Mouse (Mus musculus) layer of hippocampus, postnatal 25 days (tissue): Measurements from ENCODE around the gene Vmn1r16. TPM values are rescaled to one million over a fixed set of nuclear protein-coding genes. Genes with fewer than 3 reads are reported as not detected.
"Not testable (repeated sequence)": the region's sequence is repeated elsewhere in the genome, so short reads cannot be mapped to it uniquely, and the experiment has no call there.

Source experiments
- DNase-seq, 2 experiments: peaks; one replicate each; pipeline ENCODE4 v3.0.0; 2022; ENCODE audit warnings: mixed read lengths in 2 of 2, low spot score in 1 of 2; ENCODE audit errors: extremely low spot score in 1 of 2
- total RNA-seq, 2 experiments: library from RNA; stranded (reverse); gene quantifications; 2 replicates each; pipeline ENCODE4 v1.2.3; 2021

The Vmn1r16 gene
- not detected for total RNA-seq

GRCm38 (mm10) chr6:57329394-57329793, at the start of gene Vmn1r16:
Gene Vmn1r16 (minus strand): TSS chr6:57329494.
- DNase-seq: no peak

GRCm38 (mm10) chr6:57367496-57367895, 38.2 kb upstream of the Vmn1r16 start:
- DNase-seq: no peak

GRCm38 (mm10) chr6:57365866-57366265, 36.6 kb upstream of the Vmn1r16 start:
- DNase-seq: not testable (repeated sequence)

- no peak for DNase-seq
Measured at GRCm38 (mm10) chr6:57363627-57364026, 34.3 kb upstream of the Vmn1r16 start, which contains the start of gene Vmn1r17. Gene Vmn1r17 (minus strand): TSS chr6:57363727.

- DNase-seq: no peak
Measured at GRCm38 (mm10) chr6:57356864-57357263, 27.6 kb upstream of the Vmn1r16 start.

GRCm38 (mm10) chr6:57326176-57326575, 3.1 kb downstream of the Vmn1r16 start:
- DNase-seq: no peak

- no peak for DNase-seq
Measured at GRCm38 (mm10) chr6:57278952-57279351, 50.3 kb downstream of the Vmn1r16 start.

GRCm38 (mm10) chr6:57272517-57272916, 56.8 kb downstream of the Vmn1r16 start:
- no peak for DNase-seq

GRCm38 (mm10) chr6:57271881-57272280, 57.4 kb downstream of the Vmn1r16 start:
- no peak for DNase-seq

Other genes starting within 250 kb of the Vmn1r16 start
- gene Vmn1r10, start 220.0 kb downstream of the Vmn1r16 start, total RNA-seq: not detected
- gene Vmn1r11, start 196.0 kb downstream of the Vmn1r16 start, total RNA-seq: not detected
- not detected for gene Vmn1r12, start 172.6 kb downstream of the Vmn1r16 start, total RNA-seq
- gene Vmn1r13, start 126.2 kb downstream of the Vmn1r16 start, total RNA-seq: not detected
- not detected for gene Vmn1r14, start 97.8 kb downstream of the Vmn1r16 start, total RNA-seq
- gene Vmn1r15, start 71.5 kb downstream of the Vmn1r16 start, total RNA-seq: not detected
- not detected for gene Vmn1r17, start 34.2 kb upstream of the Vmn1r16 start, total RNA-seq
- gene Vmn1r18, start 66.3 kb upstream of the Vmn1r16 start, total RNA-seq: under 1 TPM in 1 of 2 experiments, not detected in 1; 0.05 TPM
- not detected for gene Vmn1r19, start 74.3 kb upstream of the Vmn1r16 start, total RNA-seq
- not detected for gene Vmn1r20, start 99.4 kb upstream of the Vmn1r16 start, total RNA-seq
- gene Ppm1k, start 206.0 kb upstream of the Vmn1r16 start, total RNA-seq: 10 to 100 TPM; 65.7 to 69.1 TPM